Mouse (Mus musculus) right cerebral cortex, postnatal 14 days (tissue): ENCODE measurements around the gene Rpap3.
A peak's percentile ranks its signal among the peaks of the same experiment; 100 is the strongest.
"Not testable (repeated sequence)": the region's sequence is repeated elsewhere in the genome, so short reads cannot be mapped to it uniquely, and the experiment has no call there.

Source experiments
- DNase-seq: peaks from one replicate; pipeline ENCODE4 v3.0.0; 2022

Gene Rpap3

GRCm38 (mm10) chr15:97682053-97682452 is 23.6 kb downstream of the Rpap3 start:
- DNase-seq = no peak

GRCm38 (mm10) chr15:97679991-97680681 is 25.5 kb downstream of the Rpap3 start:
- no peak for DNase-seq

- DNase-seq = no peak
Observed at GRCm38 (mm10) chr15:97677341-97677740, 28.3 kb downstream of the Rpap3 start.

- no peak for DNase-seq
Observed at GRCm38 (mm10) chr15:97675927-97676326, 29.7 kb downstream of the Rpap3 start.

GRCm38 (mm10) chr15:97674423-97674822 is 31.2 kb downstream of the Rpap3 start:
- DNase-seq = no peak

- no peak for DNase-seq
Observed at GRCm38 (mm10) chr15:97673256-97674000, 32.2 kb downstream of the Rpap3 start.

GRCm38 (mm10) chr15:97672211-97672765 is 33.3 kb downstream of the Rpap3 start:
- peak; percentile 51 for DNase-seq

GRCm38 (mm10) chr15:97670554-97670953 is 35.1 kb downstream of the Rpap3 start:
- DNase-seq = no peak

- not testable (repeated sequence) for DNase-seq
Observed at GRCm38 (mm10) chr15:97668158-97668877, 37.3 kb downstream of the Rpap3 start.

GRCm38 (mm10) chr15:97667437-97667836 is 38.2 kb downstream of the Rpap3 start:
- peak; percentile 47 for DNase-seq

GRCm38 (mm10) chr15:97666457-97666770 is 39.2 kb downstream of the Rpap3 start:
- no peak for DNase-seq

- DNase-seq = no peak
Observed at GRCm38 (mm10) chr15:97665770-97666456, 39.7 kb downstream of the Rpap3 start.

GRCm38 (mm10) chr15:97664981-97665668 is 40.5 kb downstream of the Rpap3 start:
- DNase-seq = no peak

GRCm38 (mm10) chr15:97663750-97664406 is 41.7 kb downstream of the Rpap3 start:
- peak; percentile 78 for DNase-seq

GRCm38 (mm10) chr15:97658755-97659116 is 46.9 kb downstream of the Rpap3 start:
- no peak for DNase-seq

- no peak for DNase-seq
Observed at GRCm38 (mm10) chr15:97657856-97658754, 47.5 kb downstream of the Rpap3 start.

GRCm38 (mm10) chr15:97657420-97657819 is 48.2 kb downstream of the Rpap3 start:
- DNase-seq = no peak

- DNase-seq = no peak
Observed at GRCm38 (mm10) chr15:97649726-97650125, 55.9 kb downstream of the Rpap3 start.

GRCm38 (mm10) chr15:97648176-97648575 is 57.4 kb downstream of the Rpap3 start:
- DNase-seq = peak; percentile 67

- no peak for DNase-seq
Observed at GRCm38 (mm10) chr15:97646426-97646825, 59.2 kb downstream of the Rpap3 start.

GRCm38 (mm10) chr15:97643986-97644385 is 61.6 kb downstream of the Rpap3 start:
- no peak for DNase-seq
